Mouse (Mus musculus): ENCODE data around the gene 3110040N11Rik.

DNA sequence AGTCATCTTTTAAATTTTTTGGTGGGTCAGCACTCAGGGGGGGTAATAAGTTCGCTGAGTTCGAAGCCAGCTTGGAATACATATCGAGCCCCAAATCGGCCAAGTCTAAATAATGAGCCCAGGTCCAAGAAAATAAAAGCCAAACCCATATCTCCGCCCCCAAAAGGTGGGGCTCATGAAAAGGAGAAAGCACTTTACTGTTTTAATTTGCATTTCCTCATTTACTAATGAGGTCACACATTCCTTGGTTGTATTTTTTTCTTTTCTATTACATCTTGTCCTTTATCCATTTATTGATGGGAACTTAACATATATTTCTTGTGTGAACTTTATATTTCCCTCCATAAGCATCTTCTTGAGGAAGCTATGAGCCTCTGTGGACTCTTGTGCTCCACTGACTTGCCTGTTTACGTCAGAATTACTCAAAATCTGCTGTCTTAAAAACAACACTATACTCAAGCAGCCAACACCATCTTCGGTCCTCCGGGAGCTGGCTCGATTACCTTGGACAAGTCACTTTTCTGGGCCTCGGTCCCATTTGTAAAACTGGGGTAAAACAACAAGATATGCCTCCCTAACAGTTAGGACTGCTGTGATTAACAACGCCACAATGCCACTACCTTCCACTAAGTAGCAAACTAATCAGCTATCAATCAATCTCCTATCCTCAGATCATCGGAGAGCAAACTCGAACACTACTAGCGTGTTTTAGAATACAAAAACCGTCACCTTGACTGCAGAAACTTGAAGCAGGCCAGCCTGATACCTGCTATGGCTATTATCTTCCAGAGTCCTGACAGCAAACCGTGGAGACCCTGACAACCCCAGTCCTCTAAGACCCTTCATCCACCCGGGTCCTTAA lies 38.8 kb upstream of the 3110040N11Rik start:
- TF ChIP-seq CTCF (IDR thresholded peaks at IDR 0.05; ENCODE audit: low read depth, low read length) (no peak), POLR2A (IDR thresholded peaks at IDR 0.05; ENCODE audit: insufficient read depth, low read length) (no peak)

Measured in ES-Bruce4 (cell line).